Mouse (Mus musculus): ENCODE measurements at regions not wholly inside any gene's neighbourhood (a gene's known extent, or its start where the extent isn't known, plus 50 kb on each side); places are given as distances from the start of the nearest gene placed in this dataset.

- no peak for ATAC-seq (ENCODE audit: low read depth)
- H3K36me3 ChIP-seq (ENCODE audit: control insufficient read depth, insufficient read depth, low read length), result no peaks in the 10 kb centered on the region
- 77% methylated on average over 23 of the region's 23 CpGs for WGBS
- no peak overlapping the region for H3K4me2 ChIP-seq (ENCODE audit: low read depth, low read length)
- no peak overlapping the region for H3K27ac ChIP-seq (ENCODE audit: low read depth, low read length)
- H3K4me1 ChIP-seq (ENCODE audit: control insufficient read depth, insufficient read depth, low read length), result no peaks in the 10 kb centered on the region
- H3K9ac ChIP-seq (replicated peaks; ENCODE audit: low read depth, low read length), result no peak overlapping the region
- no peaks in the 10 kb centered on the region for H3K9me3 ChIP-seq (ENCODE audit: control insufficient read depth, low read length)
- H3K27me3 ChIP-seq (ENCODE audit: control insufficient read depth, insufficient read depth, low read length), result no peaks in the 10 kb centered on the region
- no peak overlapping the region for H3K4me3 ChIP-seq (ENCODE audit: low read depth, low read length)
Observed at GRCm38 (mm10) chr9:50421572-50422285, 72.6 kb upstream of the Plet1 start.

- Histone ChIP-seq H3K4me3 (ENCODE audit: low read depth, low read length) (no peak overlapping the region), H3K36me3 (ENCODE audit: control insufficient read depth, insufficient read depth, low read length) (no peaks in the 10 kb centered on the region), H3K9me3 (ENCODE audit: control insufficient read depth, low read length) (no peaks in the 10 kb centered on the region), H3K4me2 (ENCODE audit: low read depth, low read length) (no peak overlapping the region), H3K27me3 (ENCODE audit: control insufficient read depth, insufficient read depth, low read length) (no peaks in the 10 kb centered on the region), H3K27ac (ENCODE audit: low read depth, low read length) (no peak overlapping the region), H3K4me1 (ENCODE audit: control insufficient read depth, insufficient read depth, low read length) (no peaks in the 10 kb centered on the region), H3K9ac (replicated peaks; ENCODE audit: low read depth, low read length) (no peak overlapping the region)
- ATAC-seq (ENCODE audit: low read depth), result no peak
- whole genome bisulfite sequencing, result 43% methylated on average over 4 of the region's 4 CpGs
Observed at GRCm38 (mm10) chr9:50425866-50426495, 68.3 kb upstream of the Plet1 start.

- H3K27me3 ChIP-seq (ENCODE audit: control insufficient read depth, insufficient read depth, low read length), result no peaks in the 10 kb centered on the region
- no peaks in the 10 kb centered on the region for H3K9me3 ChIP-seq (ENCODE audit: control insufficient read depth, low read length)
- no peaks in the 10 kb centered on the region for H3K36me3 ChIP-seq (ENCODE audit: control insufficient read depth, insufficient read depth, low read length)
- no peak overlapping the region for H3K27ac ChIP-seq (ENCODE audit: low read depth, low read length)
- H3K9ac ChIP-seq (replicated peaks; ENCODE audit: low read depth, low read length), result no peak overlapping the region
- H3K4me2 ChIP-seq (ENCODE audit: low read depth, low read length), result no peak overlapping the region
- H3K4me3 ChIP-seq (ENCODE audit: low read depth, low read length), result no peak overlapping the region
- 88% methylated on average over 7 of the region's 7 CpGs for WGBS
- no peaks in the 10 kb centered on the region for H3K4me1 ChIP-seq (ENCODE audit: control insufficient read depth, insufficient read depth, low read length)
- ATAC-seq (ENCODE audit: low read depth), result no peak
Observed at GRCm38 (mm10) chr9:50430147-50430546, 64.2 kb upstream of the Plet1 start.

GRCm38 (mm10) chr9:50433525-50433924, 60.8 kb upstream of the Plet1 start:
- Histone ChIP-seq H3K4me1 (ENCODE audit: control insufficient read depth, insufficient read depth, low read length) (no peaks in the 10 kb centered on the region), H3K36me3 (ENCODE audit: control insufficient read depth, insufficient read depth, low read length) (no peaks in the 10 kb centered on the region), H3K4me2 (ENCODE audit: low read depth, low read length) (no peak overlapping the region), H3K9me3 (ENCODE audit: control insufficient read depth, low read length) (no peaks in the 10 kb centered on the region), H3K9ac (replicated peaks; ENCODE audit: low read depth, low read length) (no peak overlapping the region), H3K27me3 (ENCODE audit: control insufficient read depth, insufficient read depth, low read length) (no peaks in the 10 kb centered on the region), H3K4me3 (ENCODE audit: low read depth, low read length) (no peak overlapping the region), H3K27ac (ENCODE audit: low read depth, low read length) (no peak overlapping the region)
- ATAC-seq (ENCODE audit: low read depth), result no peak
- WGBS, result 72% methylated on average over 4 of the region's 4 CpGs

- no peaks in the 10 kb centered on the region for H3K4me1 ChIP-seq (ENCODE audit: control insufficient read depth, insufficient read depth, low read length)
- no peak overlapping the region for H3K9ac ChIP-seq (replicated peaks; ENCODE audit: low read depth, low read length)
- no peaks in the 10 kb centered on the region for H3K27me3 ChIP-seq (ENCODE audit: control insufficient read depth, insufficient read depth, low read length)
- H3K27ac ChIP-seq (ENCODE audit: low read depth, low read length), result no peak overlapping the region
- H3K4me3 ChIP-seq (ENCODE audit: low read depth, low read length), result no peak overlapping the region
- no peak for ATAC-seq (ENCODE audit: low read depth)
- H3K36me3 ChIP-seq (ENCODE audit: control insufficient read depth, insufficient read depth, low read length), result no peaks in the 10 kb centered on the region
- H3K4me2 ChIP-seq (ENCODE audit: low read depth, low read length), result no peak overlapping the region
- WGBS, result 59% methylated on average over 4 of the region's 4 CpGs
- H3K9me3 ChIP-seq (ENCODE audit: control insufficient read depth, low read length), result no peaks in the 10 kb centered on the region
Observed at GRCm38 (mm10) chr9:50433978-50434377, 60.3 kb upstream of the Plet1 start.

- H3K27ac ChIP-seq (ENCODE audit: low read depth, low read length), result peak overlapping the region; percentile 36; the same call in 1 of the 2 replicates
- peak; percentile 92 for ATAC-seq (ENCODE audit: low read depth)
- WGBS, result 16% methylated on average over 17 of the region's 17 CpGs
Observed at GRCm38 (mm10) chr9:50437830-50438722, 56.2 kb upstream of the Plet1 start.

GRCm38 (mm10) chr9:50438738-50439137, 55.6 kb upstream of the Plet1 start:
- H3K27ac ChIP-seq (ENCODE audit: low read depth, low read length), result no peak overlapping the region
- no peak overlapping the region for H3K4me2 ChIP-seq (ENCODE audit: low read depth, low read length)
- H3K27me3 ChIP-seq (ENCODE audit: control insufficient read depth, insufficient read depth, low read length), result no peaks in the 10 kb centered on the region
- H3K9me3 ChIP-seq (ENCODE audit: control insufficient read depth, low read length), result no peaks in the 10 kb centered on the region
- no peak overlapping the region for H3K4me3 ChIP-seq (ENCODE audit: low read depth, low read length)
- no peaks in the 10 kb centered on the region for H3K36me3 ChIP-seq (ENCODE audit: control insufficient read depth, insufficient read depth, low read length)
- 66% methylated on average over 7 of the region's 7 CpGs for WGBS
- no peak overlapping the region for H3K9ac ChIP-seq (replicated peaks; ENCODE audit: low read depth, low read length)
- no peaks in the 10 kb centered on the region for H3K4me1 ChIP-seq (ENCODE audit: control insufficient read depth, insufficient read depth, low read length)
- no peak for ATAC-seq (ENCODE audit: low read depth)

More at GRCm38 (mm10) chr9:50437830-50438722, 56.2 kb upstream of the Plet1 start:
- H3K9ac ChIP-seq (replicated peaks; ENCODE audit: low read depth, low read length), result peak overlapping the region; percentile 53
- peak overlapping the region; percentile 63 for H3K4me2 ChIP-seq (ENCODE audit: low read depth, low read length)
- no peaks in the 10 kb centered on the region for H3K9me3 ChIP-seq (ENCODE audit: control insufficient read depth, low read length)
- H3K4me1 ChIP-seq (ENCODE audit: control insufficient read depth, insufficient read depth, low read length), result no peaks in the 10 kb centered on the region
- no peaks in the 10 kb centered on the region for H3K36me3 ChIP-seq (ENCODE audit: control insufficient read depth, insufficient read depth, low read length)
- H3K27me3 ChIP-seq (ENCODE audit: control insufficient read depth, insufficient read depth, low read length), result no peaks in the 10 kb centered on the region
- H3K4me3 ChIP-seq (ENCODE audit: low read depth, low read length), result peak overlapping the region; percentile 16; the same call in 1 of the 2 replicates

- Histone ChIP-seq H3K4me1 (ENCODE audit: control insufficient read depth, insufficient read depth, low read length) (no peaks in the 10 kb centered on the region), H3K9me3 (ENCODE audit: control insufficient read depth, low read length) (no peaks in the 10 kb centered on the region), H3K27ac (ENCODE audit: low read depth, low read length) (no peak overlapping the region), H3K4me3 (ENCODE audit: low read depth, low read length) (no peak overlapping the region), H3K27me3 (ENCODE audit: control insufficient read depth, insufficient read depth, low read length) (no peaks in the 10 kb centered on the region), H3K36me3 (ENCODE audit: control insufficient read depth, insufficient read depth, low read length) (no peaks in the 10 kb centered on the region), H3K9ac (replicated peaks; ENCODE audit: low read depth, low read length) (no peak overlapping the region), H3K4me2 (ENCODE audit: low read depth, low read length) (no peak overlapping the region)
- WGBS, result 71% methylated on average over 3 of the region's 3 CpGs
- no peak for ATAC-seq (ENCODE audit: low read depth)
Observed at GRCm38 (mm10) chr9:50440222-50440621, 54.1 kb upstream of the Plet1 start.

- 63% methylated on average over 2 of the region's 2 CpGs for WGBS
- no peaks in the 10 kb centered on the region for H3K27me3 ChIP-seq (ENCODE audit: control insufficient read depth, insufficient read depth, low read length)
- no peaks in the 10 kb centered on the region for H3K9me3 ChIP-seq (ENCODE audit: control insufficient read depth, low read length)
- no peaks in the 10 kb centered on the region for H3K4me1 ChIP-seq (ENCODE audit: control insufficient read depth, insufficient read depth, low read length)
- no peak overlapping the region for H3K27ac ChIP-seq (ENCODE audit: low read depth, low read length)
- H3K4me2 ChIP-seq (ENCODE audit: low read depth, low read length), result no peak overlapping the region
- no peak overlapping the region for H3K4me3 ChIP-seq (ENCODE audit: low read depth, low read length)
- no peaks in the 10 kb centered on the region for H3K36me3 ChIP-seq (ENCODE audit: control insufficient read depth, insufficient read depth, low read length)
- no peak overlapping the region for H3K9ac ChIP-seq (replicated peaks; ENCODE audit: low read depth, low read length)
- no peak; the same call in 1 of the 2 replicates for ATAC-seq (ENCODE audit: low read depth)
Observed at GRCm38 (mm10) chr9:50440689-50441088, 53.6 kb upstream of the Plet1 start.
